Mouse (Mus musculus) thymus, adult 2 months (tissue): ENCODE results near the gene Pfkfb2. TPM values are rescaled to one million over a fixed set of nuclear protein-coding genes. Genes with fewer than 3 reads are reported as not detected.

Experiments used
- DNase-seq: peaks from one replicate; pipeline ENCODE4 v3.0.0; 2021
- H3K27ac ChIP-seq: fragments of 200-500 bp; 2 replicates; pipeline ENCODE4 v1.5.1; 2012; ENCODE audit warnings: low read length, control low read depth; ENCODE audit not compliant: control insufficient read depth, insufficient read depth
- H3K27me3 ChIP-seq: fragments of 200-500 bp; 2 replicates; pipeline ENCODE4 v1.6.1; 2012; ENCODE audit warnings: mild to moderate bottlenecking, low read length, moderate library complexity, mixed read lengths; ENCODE audit not compliant: control insufficient read depth, insufficient read depth
- H3K36me3 ChIP-seq: fragments of 200-500 bp; 2 replicates; pipeline ENCODE4 v1.6.1; 2012; ENCODE audit warnings: mild to moderate bottlenecking, low read length, moderate library complexity; ENCODE audit not compliant: control insufficient read depth, insufficient read depth
- H3K4me1 ChIP-seq: fragments of 200-500 bp; replicated peaks from 2 replicates; pipeline ENCODE4 v1.6.1; 2012; ENCODE audit warnings: low read length; ENCODE audit not compliant: control insufficient read depth, insufficient read depth
- H3K4me3 ChIP-seq: fragments of 200-500 bp; 2 replicates; pipeline ENCODE4 v1.5.1; 2012; ENCODE audit warnings: mild to moderate bottlenecking, low read length, control low read depth, moderate library complexity; ENCODE audit not compliant: control insufficient read depth, insufficient read depth
- CTCF ChIP-seq: fragments of 200-500 bp; IDR thresholded peaks from 2 replicates; pipeline ENCODE4 v1.5.1; 2012; ENCODE audit warnings: mild to moderate bottlenecking, control low read depth, low read length, moderate library complexity, borderline replicate concordance; ENCODE audit not compliant: control insufficient read depth, poor library complexity, insufficient read depth; ENCODE audit errors: extremely low read depth
- POLR2A ChIP-seq: fragments of 200-500 bp; IDR thresholded peaks from 2 replicates; pipeline ENCODE4 v1.6.1; 2012; ENCODE audit warnings: mild to moderate bottlenecking, low read length, control low read depth, moderate library complexity; ENCODE audit not compliant: control insufficient read depth, poor library complexity, insufficient read depth; ENCODE audit errors: extremely low read depth
- WGBS: fragments of 180-500 bp; shearing (Covaris S2); methylation state at CpG from one replicate; pipeline ENCODE4 v1.1.7; 2018; 5-methylcytosine and 5-hydroxymethylcytosine counted together
- polyA plus RNA-seq: library from polyadenylated mRNA; depleted of rRNA; stranded (reverse); fragments of >200 nt; gene quantifications from 2 replicates; pipeline ENCODE4 v1.2.3, GENCODE M21; 2012

Gene Pfkfb2
- polyA plus RNA-seq, 1 experiment, result 9.5 TPM

DNA sequence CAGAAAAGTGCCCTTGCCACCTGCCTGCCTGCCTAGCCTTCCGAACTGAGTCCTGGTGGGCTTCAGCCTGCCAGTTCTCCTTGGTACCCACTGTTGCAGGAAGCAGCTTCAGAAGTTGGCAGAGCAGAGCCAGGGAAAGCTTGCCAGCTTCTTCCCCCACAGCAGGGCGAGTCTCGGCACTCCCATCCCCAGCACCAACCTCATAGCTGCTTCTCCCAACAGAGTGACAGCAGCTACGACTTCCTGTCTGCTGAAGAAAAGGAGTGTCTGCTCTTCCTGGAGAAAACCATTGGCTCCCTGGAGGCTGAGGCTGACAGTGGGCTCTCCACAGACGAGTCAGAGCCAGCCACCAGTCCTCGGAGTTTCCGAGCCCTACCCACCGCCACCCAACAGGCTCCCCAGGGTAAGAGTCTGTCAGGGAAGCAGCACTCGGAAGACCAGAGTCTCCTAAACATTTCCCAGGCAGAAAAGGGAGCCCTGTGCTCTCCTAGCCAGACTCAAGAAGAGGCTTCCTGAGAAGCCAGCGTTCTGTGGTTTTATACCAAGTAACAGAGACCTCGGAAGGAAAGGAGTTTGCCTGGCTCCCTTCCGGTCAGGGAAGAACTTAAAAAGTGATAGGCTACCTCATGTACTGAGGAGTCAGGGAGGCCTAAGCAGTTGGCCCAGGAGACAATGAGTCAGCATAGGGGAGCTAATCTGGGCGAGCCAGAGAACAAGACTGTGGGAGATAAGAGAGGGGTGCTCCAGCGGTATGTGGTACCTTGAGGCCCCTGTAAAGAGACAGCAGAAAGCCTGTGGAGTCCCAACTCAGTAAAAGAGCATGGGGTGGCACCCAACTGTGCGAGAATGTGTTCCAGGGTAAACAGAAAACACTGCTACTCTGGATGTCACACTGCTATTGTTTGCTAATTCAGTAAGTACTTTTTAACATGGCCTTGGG, 12.0 kb upstream of the Pfkfb2 start:
- no peaks in the 10 kb centered on the region for H3K36me3 ChIP-seq
- no peak overlapping the region for H3K4me3 ChIP-seq
- H3K27me3 ChIP-seq, result no peaks in the 10 kb centered on the region
- peaks cover 16% of the 10 kb centered on the region for H3K4me1 ChIP-seq
- 34% methylated on average over 15 of the region's 15 CpGs for WGBS
- TF ChIP-seq CTCF (no peak), POLR2A (no peak)
- no peak overlapping the region for H3K27ac ChIP-seq
- peak; percentile 11 for DNase-seq

DNA sequence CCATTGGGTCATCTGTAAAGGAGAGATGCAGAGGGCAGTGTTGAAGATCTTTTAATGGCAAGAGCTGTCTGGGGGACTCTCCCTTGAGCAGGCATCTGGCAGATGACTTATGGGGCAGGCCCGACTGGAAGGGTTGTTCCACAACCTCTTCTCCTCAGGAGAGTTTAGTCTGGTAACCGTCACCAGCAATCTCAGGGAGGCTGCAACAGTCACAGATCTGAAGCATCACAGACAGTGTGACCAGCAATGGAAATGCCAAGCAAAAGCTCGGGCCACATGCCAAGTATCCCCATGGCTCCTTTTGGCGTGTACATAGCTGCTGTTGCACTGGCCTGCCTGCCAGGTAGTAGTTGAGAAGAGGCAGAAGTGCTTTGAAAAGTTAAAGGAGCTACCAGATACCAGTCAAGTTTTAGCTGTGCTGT, 11.2 kb upstream of the Pfkfb2 start:
- Histone ChIP-seq H3K4me1 (peaks cover 16% of the 10 kb centered on the region), H3K27ac (no peak overlapping the region), H3K27me3 (no peaks in the 10 kb centered on the region), H3K4me3 (no peak overlapping the region), H3K36me3 (no peaks in the 10 kb centered on the region)
- no peak for DNase-seq
- 97% methylated on average over 4 of the region's 4 CpGs for WGBS
- TF ChIP-seq POLR2A (no peak), CTCF (no peak)

- Histone ChIP-seq H3K27me3 (no peaks in the 10 kb centered on the region), H3K4me3 (no peak overlapping the region), H3K27ac (no peak overlapping the region), H3K36me3 (no peaks in the 10 kb centered on the region), H3K4me1 (peaks cover 16% of the 10 kb centered on the region)
- WGBS, result 93% methylated on average over 3 of the region's 3 CpGs
- TF ChIP-seq POLR2A, result no peak
- no peak for DNase-seq
Observed at GRCm38 (mm10) chr1:130739636-130740035, 10.6 kb upstream of the Pfkfb2 start.

DNA sequence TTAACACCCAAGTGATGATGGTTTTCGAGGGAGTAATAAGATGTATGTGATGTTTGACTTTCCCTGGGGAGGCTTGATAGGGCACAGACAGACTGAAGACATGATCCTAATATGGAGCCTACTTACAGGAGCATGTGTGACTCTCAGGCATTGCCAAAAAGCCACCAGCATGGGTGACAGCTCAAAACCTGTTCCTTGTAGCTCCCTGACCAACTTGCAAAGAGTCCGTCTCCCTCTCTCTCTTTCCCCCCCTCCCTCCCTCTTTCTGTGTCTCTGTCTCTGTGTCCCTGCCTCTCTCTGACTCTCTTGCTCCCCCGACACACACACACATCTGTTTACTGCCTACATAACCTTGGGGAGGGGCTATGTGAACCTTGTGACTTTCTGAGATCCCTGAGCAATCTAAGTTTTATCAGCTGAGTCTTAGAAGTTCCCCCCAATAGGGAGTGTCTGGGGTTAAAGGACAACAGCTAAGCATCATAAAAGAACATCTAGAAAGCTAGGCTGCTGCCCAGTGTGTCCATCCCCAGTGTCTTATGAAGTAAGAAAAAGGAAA, 9.6 kb upstream of the Pfkfb2 start:
- TF ChIP-seq POLR2A, result no peak
- no peak for TF ChIP-seq CTCF
- no peak overlapping the region for H3K27ac ChIP-seq
- peaks cover 15% of the 10 kb centered on the region for H3K4me1 ChIP-seq
- no peak for DNase-seq
- WGBS, result 98% methylated on average over 3 of the region's 3 CpGs
- H3K4me3 ChIP-seq, result no peak overlapping the region
- H3K27me3 ChIP-seq, result no peaks in the 10 kb centered on the region
- no peaks in the 10 kb centered on the region for H3K36me3 ChIP-seq

GRCm38 (mm10) chr1:130737916-130738315, 8.9 kb upstream of the Pfkfb2 start:
- no peak for TF ChIP-seq POLR2A
- no peak for TF ChIP-seq CTCF
- Histone ChIP-seq H3K27ac (no peak overlapping the region), H3K36me3 (no peaks in the 10 kb centered on the region), H3K4me3 (no peak overlapping the region), H3K4me1 (peaks cover 9% of the 10 kb centered on the region), H3K27me3 (no peaks in the 10 kb centered on the region)
- WGBS, result 98% methylated on average over 7 of the region's 7 CpGs
- DNase-seq, result no peak

GRCm38 (mm10) chr1:130737411-130737881, 8.4 kb upstream of the Pfkfb2 start:
- TF ChIP-seq POLR2A (no peak), CTCF (no peak)
- no peaks in the 10 kb centered on the region for H3K36me3 ChIP-seq
- H3K27ac ChIP-seq, result no peak overlapping the region
- no peaks in the 10 kb centered on the region for H3K27me3 ChIP-seq
- WGBS, result 88% methylated on average over 11 of the region's 11 CpGs
- DNase-seq, result no peak
- H3K4me3 ChIP-seq, result no peak overlapping the region
- H3K4me1 ChIP-seq, result peaks cover 9% of the 10 kb centered on the region

DNA sequence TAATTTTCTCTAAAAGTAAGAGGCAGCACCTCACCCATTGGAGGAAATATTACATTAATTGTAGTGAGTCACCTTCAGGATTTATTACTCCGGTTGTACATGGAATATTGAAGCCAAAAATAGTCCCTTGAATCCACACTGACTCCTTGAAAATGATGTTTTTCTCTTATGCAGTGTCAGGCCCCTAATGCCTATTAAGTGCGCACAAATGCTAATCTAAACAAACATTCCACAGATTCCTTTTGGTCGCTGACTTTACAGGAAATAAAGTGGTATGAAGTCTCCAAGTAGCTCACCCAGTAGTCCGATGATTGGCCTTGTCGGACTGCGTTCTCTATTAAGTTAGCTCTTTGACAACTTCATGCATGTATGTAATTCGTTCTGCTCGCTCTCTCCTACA, 5.8 kb upstream of the Pfkfb2 start:
- no peaks in the 10 kb centered on the region for H3K27me3 ChIP-seq
- no peaks in the 10 kb centered on the region for H3K4me1 ChIP-seq
- no peak overlapping the region for H3K4me3 ChIP-seq
- no peak for TF ChIP-seq CTCF
- TF ChIP-seq POLR2A, result no peak
- no peaks in the 10 kb centered on the region for H3K36me3 ChIP-seq
- DNase-seq, result no peak
- H3K27ac ChIP-seq, result no peak overlapping the region
- WGBS, result 94% methylated on average over 8 of the region's 8 CpGs
